Mouse (Mus musculus) heart, adult 11 months (tissue): ENCODE data around the gene Ccdc127.

Experiments used
- DNase-seq: peaks from one replicate; pipeline ENCODE4 v3.0.0; 2022

Ccdc127 gene

DNA sequence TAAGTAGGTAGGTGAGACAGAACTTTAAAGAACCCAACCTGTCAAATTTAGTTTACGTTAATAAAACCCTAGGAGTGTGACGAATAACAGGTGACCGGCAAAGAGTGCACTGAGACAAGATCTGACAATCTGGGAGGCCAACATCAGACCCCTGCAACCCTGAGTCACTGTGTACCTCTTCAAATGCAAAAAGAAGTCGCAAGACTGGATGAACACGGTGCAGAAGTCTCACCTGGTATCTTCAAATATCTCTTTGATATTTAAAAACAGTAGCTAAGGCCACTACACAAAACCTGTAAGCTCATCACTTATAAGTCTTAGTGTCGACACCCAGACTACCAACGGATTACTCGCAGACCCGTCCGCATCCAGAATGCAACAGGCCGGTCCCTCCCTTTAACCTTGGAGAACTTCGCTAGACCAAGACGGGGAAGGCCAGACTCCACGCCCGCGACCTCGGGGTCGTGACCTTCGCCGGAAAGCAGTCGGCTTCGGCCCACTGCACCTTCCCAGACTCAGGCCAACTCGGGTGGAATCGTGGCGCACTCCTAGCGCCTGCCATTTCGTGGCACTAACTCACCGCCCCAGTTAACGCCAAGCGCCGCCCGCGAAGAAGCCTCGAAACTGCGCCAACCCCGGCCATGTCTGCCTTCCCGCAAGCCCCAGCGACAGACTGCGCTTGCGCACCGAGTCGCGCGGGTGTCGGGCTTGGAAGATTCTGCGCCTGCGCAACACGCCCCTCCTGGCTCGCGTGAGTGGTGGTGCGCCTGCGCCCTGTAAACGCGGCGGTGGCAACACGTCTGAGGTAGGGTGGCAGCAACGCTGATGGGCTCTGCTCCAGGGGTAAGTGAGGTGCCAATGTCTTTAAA, at the start of gene Ccdc127, which contains the start of gene Sdha:
Ccdc127 (plus strand) TSS at position 744 of the 869 bp plus-strand sequence.
Sdha (minus strand) TSS at position 715 of the 869 bp plus-strand sequence.
- DNase-seq: peak; percentile 100

- DNase-seq: peak; percentile 93
Observed at GRCm38 (mm10) chr13:74300925-74301606, 49.0 kb upstream of the Ccdc127 start.

DNA sequence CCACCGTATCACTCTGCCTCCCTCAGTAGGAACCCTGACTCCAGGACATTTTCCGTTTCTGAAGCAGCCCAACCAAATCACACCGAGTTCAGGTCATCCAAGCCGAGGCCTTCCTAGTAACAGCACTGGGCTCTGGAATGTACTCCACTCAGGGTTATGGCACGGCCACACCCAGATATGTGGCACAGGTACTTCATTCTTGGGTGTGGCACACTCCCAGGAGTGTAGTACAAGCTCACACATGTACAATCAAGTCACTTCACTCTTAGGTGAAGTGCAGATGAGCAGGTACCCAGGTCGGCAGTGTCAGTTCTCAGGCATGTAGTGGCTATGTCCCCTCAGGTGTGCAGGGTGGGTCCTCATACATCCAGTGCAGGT, 48.5 kb upstream of the Ccdc127 start:
- peak; percentile 90 for DNase-seq

DNA sequence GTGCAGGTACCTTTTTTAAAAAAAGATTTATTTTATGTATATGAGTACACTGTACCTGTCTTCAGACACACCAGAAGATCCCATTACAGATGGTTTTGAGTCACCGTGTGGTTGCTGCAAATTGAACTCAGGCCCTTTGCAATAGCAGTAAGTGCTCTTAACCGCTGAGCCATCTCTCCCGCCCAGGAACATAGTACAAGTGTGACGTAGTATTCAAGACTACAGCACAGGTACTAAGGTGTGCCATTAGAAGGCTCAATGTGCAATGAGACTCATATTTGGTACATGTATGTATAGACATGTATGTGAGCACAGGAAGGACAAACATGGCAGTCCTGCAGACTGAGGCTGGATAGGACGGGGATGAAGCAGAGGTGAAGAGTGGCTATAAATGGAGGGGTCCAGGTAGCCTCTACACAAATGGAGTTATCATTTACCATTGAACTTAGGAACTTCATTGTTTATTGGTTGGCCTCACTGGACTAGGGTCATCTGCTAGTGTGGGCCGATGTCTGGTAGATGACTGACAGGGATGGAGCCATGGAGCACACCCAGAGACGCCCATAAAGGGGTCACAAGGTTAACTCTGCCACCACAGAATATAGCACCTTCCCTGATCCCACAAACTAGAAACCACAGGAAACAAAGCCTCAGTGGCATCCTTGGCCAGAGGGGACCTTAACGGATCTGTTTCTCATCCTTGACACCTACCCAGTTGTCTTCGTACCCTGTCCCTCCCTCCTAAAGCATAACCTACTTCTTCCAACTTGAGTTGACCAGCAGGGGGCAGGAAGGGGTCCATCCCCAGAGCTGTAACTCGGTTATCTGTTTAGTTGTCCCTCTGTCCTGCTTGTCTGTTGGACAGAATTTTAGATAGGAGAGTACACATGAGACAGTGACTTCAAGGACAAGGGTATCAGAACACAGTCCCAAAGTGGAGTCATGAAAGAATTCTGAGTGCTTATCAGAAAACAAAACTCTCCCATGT, 47.8 kb upstream of the Ccdc127 start:
- DNase-seq: peak; percentile 81

GRCm38 (mm10) chr13:74305380-74305779, 44.7 kb upstream of the Ccdc127 start:
- peak; percentile 55 for DNase-seq

GRCm38 (mm10) chr13:74305780-74306179, 44.3 kb upstream of the Ccdc127 start:
- peak; percentile 61 for DNase-seq

GRCm38 (mm10) chr13:74314616-74315015, 35.5 kb upstream of the Ccdc127 start:
- peak; percentile 49 for DNase-seq

DNA sequence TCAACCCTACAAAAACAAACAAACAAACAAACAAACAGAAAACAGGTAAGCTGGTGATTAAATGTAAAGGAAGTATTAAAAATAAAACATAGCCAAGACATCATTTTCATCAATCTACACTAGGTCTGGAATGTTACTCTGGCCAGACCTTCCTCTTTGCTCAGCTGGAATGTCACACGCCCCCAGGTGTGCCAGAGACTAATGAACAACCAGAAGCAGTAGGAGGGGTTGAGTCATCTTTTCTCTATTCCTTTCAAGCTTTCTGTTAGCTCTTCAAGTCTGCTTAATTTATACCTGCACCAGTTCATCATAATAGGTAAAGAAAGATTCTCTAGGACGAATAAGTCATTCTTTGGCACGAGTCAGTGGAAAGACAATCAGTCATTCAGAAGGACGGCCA, 33.7 kb upstream of the Ccdc127 start:
- peak; percentile 37 for DNase-seq

GRCm38 (mm10) chr13:74316789-74317169, 33.3 kb upstream of the Ccdc127 start:
- DNase-seq: no peak

- DNase-seq: peak; percentile 100
Observed at GRCm38 (mm10) chr13:74317170-74317849, 32.8 kb upstream of the Ccdc127 start, which contains the start of gene Pdcd6. TSS of gene Pdcd6 (minus strand) at chr13:74317580.

GRCm38 (mm10) chr13:74329321-74329720, 20.8 kb upstream of the Ccdc127 start:
- DNase-seq: no peak

- no peak for DNase-seq
Observed at GRCm38 (mm10) chr13:74341036-74341435, 9.1 kb upstream of the Ccdc127 start.

DNA sequence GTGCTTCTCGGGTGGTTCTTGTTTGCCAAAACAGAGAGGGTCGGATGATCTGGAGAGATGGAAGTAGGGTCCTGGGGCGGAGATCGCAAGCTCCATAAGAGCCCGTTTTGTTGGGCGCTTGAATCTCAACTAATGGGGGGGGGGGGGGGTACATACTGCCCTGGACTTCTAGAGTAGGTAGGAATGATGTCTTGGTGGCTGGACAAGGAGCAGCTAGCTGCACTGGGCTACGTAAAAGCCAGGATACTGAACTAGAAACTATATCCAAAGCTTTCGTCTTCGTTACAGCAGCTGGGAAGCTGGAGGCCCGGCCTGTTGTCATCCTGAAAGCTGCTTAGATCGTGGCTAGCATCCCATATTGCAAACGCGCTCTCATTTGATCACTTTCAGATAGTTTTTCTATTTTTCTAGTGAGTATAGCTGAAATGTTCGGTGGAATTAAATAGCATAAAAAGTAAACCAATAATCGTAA, 362 bp downstream of the Ccdc127 start:
- no peak for DNase-seq

GRCm38 (mm10) chr13:74356491-74356890, 6.4 kb downstream of the Ccdc127 start:
- DNase-seq: peak; percentile 78

- DNase-seq: peak; percentile 85
Observed at GRCm38 (mm10) chr13:74362218-74362617, 12.1 kb downstream of the Ccdc127 start.

DNA sequence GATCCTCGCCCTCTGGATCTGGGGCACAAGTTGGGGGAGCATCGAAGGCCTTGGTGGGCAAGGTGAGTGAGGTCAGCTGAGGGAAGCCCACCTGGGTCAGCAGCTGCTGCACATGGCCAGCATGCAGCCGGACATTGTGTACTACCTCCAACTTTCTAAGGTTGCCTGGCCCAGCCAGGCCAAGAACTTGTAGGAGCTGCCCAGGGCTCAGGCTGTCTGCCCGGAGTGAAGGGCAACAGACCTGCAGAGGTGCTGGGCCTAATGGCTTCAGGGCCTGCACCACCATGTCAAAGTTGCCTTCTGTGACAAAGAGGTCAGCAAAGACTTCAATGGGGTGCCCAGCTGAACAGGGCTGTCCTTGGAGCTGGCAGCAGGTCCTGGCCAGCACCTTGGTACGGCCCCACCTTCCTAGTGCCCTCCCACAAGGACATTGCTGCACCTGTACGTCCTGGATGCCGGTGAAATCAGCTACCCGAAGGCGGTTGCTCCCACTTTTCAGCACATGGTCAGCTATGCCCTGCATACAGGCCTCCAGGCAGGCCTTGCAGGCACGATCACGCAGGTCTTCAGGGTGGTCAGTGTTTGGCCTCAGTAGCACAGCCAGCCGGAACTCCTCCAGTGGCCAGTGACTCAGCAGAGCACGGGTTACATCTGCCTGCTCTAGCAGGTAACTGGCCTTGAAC, 13.2 kb downstream of the Ccdc127 start:
- peak; percentile 93 for DNase-seq

DNA sequence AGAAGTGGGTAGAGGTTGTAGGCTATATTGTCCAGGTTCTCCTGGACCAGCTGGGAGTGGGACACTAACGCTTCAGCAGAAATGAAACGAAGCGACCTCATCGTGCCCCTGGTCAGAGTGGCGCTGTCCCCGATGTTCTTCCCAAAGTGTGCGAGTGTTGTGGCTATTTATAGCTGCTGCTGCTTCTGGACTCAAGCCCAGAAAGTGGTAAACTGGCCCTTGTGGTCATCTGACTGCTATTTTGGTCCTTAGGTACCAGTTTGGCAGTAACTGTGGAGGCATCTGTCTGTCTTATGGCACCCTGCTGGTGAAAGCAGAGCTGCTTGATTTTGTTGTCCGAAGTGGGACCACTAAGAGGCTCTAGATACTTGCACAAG, 13.7 kb downstream of the Ccdc127 start, which contains the start of gene Lrrc14b:
Lrrc14b (minus strand) TSS at position 147 of the 377 bp plus-strand sequence.
- DNase-seq: peak; percentile 97

DNA sequence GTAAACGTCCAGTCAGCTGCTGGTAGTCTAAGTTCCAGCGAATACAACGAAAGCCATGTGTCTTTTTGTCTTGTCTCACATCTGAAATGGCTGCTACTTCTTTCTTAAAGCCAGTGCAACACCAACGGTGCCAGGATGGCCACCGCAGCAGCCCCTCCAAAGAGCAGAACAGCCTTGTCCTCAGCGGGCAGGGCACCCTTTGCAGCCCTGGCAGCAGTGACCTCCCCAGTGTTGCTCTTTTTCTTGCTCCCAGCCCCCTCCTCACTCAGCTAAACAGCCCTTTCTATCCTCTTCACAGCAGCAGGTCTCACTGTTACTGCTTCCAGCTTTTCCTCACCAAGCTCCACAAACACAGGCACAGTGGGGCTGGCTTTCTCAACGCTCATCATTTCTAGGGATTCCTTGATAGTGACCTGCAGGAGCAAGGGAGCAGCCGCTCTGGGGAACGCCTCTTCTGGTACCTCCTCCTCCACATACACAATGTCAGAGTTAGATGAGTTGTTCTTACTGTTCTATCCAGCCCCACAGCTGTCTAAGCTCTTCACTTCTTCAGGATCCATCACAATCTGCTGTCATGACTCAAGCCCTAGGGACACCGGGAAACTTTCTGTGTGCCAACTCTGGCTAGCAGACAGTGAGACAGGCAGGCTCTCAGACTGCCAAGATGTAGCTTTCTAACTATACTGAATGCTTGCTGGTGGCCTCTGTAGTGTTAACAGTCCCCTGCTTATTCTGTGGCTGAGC, 31.6 kb downstream of the Ccdc127 start:
- no peak for DNase-seq

DNA sequence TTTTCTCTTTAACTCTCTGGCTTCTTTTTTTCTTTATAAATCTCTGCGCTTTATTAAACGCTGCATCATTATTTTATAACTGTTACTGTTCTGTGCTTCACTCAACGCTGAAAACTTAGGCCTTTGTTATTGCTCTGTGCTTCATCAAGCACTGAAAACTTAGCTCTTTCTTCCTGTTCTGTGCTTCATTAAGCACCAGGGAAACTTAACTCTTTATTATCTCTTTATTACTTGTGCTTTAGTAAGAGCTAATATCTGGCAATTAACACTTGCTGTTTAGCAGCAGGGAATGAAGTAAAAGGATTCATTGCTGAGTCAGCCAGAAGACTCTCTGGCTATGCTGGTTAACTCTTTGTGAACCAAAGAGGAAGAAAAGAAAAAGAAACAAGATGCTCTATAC, 32.2 kb downstream of the Ccdc127 start:
- DNase-seq: no peak

DNA sequence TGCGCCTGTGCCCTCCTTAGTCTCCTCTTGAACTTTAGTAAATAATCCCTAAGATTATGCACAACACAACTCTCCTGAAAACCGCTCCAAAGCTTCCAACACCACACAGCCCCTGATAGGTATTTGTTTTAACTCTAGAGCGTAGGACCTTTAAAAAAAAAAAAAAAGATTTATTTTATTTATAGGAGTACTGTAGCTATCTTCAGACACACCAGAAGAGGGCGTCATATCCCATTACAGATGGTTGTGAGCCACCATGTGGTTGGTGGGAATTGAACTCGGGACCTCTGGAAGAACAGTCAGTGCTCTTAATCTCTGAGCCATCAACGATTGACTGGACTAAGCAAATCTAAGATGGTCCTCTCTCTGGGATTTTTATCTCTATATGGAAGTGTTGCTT, 39.6 kb downstream of the Ccdc127 start:
- DNase-seq: no peak
